Mouse (Mus musculus) cerebellum, adult 2 months (tissue): Measurements from ENCODE around the gene Hoxa6.

ENCODE experiments used
- CTCF ChIP-seq: fragments of 200-500 bp; IDR thresholded peaks from 2 replicates; pipeline ENCODE4 v1.5.1; 2011; ENCODE audit warnings: low read depth, mild to moderate bottlenecking, control low read depth, low read length, moderate library complexity, borderline replicate concordance; ENCODE audit not compliant: insufficient read depth
- POLR2A ChIP-seq: fragments of 200-500 bp; IDR thresholded peaks from 2 replicates; pipeline ENCODE4 v1.6.1; 2011; ENCODE audit warnings: low read length, control low read depth, borderline replicate concordance; ENCODE audit not compliant: insufficient read depth

DNA sequence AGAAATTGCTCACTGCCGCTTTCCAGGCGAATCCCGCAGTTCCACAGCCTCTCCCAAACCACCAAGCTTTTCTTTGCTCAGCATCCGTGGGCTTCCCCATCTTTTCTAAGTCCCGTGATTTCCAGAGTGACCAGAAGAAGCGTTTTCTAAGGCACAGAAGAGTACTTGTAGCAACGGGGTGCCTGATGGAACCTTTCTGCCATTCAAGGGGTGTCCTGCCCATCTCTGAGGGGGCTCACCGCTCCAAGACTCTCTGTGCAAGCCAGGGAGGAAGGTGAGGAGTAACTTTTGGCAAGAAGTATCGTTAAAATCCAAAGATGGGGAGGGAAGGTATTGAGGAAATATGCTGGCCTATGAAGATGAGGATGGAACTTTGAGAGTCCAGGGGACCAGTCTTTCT is 30.7 kb downstream of the Hoxa6 start:
- TF ChIP-seq CTCF (no peak), POLR2A (no peak)
